Mouse (Mus musculus) lung, postnatal 0 days (tissue): Measurements from ENCODE around the gene Rgs12. TPM values are rescaled to one million over a fixed set of nuclear protein-coding genes. Genes with fewer than 3 reads are reported as not detected.
A peak's percentile ranks its signal among the peaks of the same experiment; 100 is the strongest.

Experiments
- ATAC-seq: fragments of 200-750 bp; cut with Nextera tagmentation; 2 replicates; pipeline ENCODE4 v1.8.0; 2017; ENCODE audit warnings: moderate library complexity
- DNase-seq: peaks from one replicate; pipeline ENCODE4 v3.0.0-alpha.2; 2016; ENCODE audit warnings: low spot score
- H3K27ac ChIP-seq: fragments of 300-500 bp; sonication (generic); 2 replicates; pipeline ENCODE4 v1.5.1; 2014; ENCODE audit warnings: antibody characterized with exemption, mild to moderate bottlenecking, low read length, mixed read lengths
- H3K27me3 ChIP-seq: fragments of 300-500 bp; sonication (generic); replicated peaks from 2 replicates; pipeline ENCODE4 v1.6.1; 2014; ENCODE audit warnings: low read length, mixed read lengths; ENCODE audit not compliant: insufficient read depth
- H3K36me3 ChIP-seq: fragments of 300-500 bp; sonication (generic); 2 replicates; pipeline ENCODE4 v1.6.1; 2014; ENCODE audit warnings: low read length, mixed read lengths; ENCODE audit not compliant: insufficient read depth
- H3K4me1 ChIP-seq: fragments of 300-500 bp; sonication (generic); 2 replicates; pipeline ENCODE4 v1.6.1; 2014; ENCODE audit warnings: antibody characterized with exemption, low read depth, low read length, mixed read lengths; ENCODE audit not compliant: insufficient read depth
- H3K4me2 ChIP-seq: fragments of 300-500 bp; sonication (generic); replicated peaks from 2 replicates; pipeline ENCODE4 v1.6.1; 2014; ENCODE audit warnings: low read depth, mild to moderate bottlenecking, low read length, moderate library complexity, mixed read lengths
- H3K4me3 ChIP-seq: fragments of 300-500 bp; sonication (generic); 2 replicates; pipeline ENCODE4 v1.5.1; 2014; ENCODE audit warnings: low read depth, low read length
- H3K9ac ChIP-seq: fragments of 300-500 bp; sonication (generic); replicated peaks from 2 replicates; pipeline ENCODE4 v1.6.1; 2014; ENCODE audit warnings: low read depth, mild to moderate bottlenecking
- H3K9me3 ChIP-seq: fragments of 300-500 bp; sonication (generic); 2 replicates; pipeline ENCODE4 v1.6.1; 2016; ENCODE audit warnings: low read length, mixed read lengths
- CTCF ChIP-seq: IDR thresholded peaks from 2 replicates; pipeline ENCODE4 v1.5.1; 2016; ENCODE audit warnings: antibody characterized with exemption, mild to moderate bottlenecking
- EP300 ChIP-seq: IDR thresholded peaks from 2 replicates; pipeline ENCODE4 v1.6.1; 2016; ENCODE audit warnings: antibody characterized with exemption, mild to moderate bottlenecking, control low read depth
- WGBS: fragments of 180-500 bp; shearing (Covaris S2); extraction: QIAGEN DNeasy Blood & Tissue Kit; methylation state at CpG from one replicate; pipeline ENCODE4 v1.1.7; 2014; 5-methylcytosine and 5-hydroxymethylcytosine counted together
- polyA plus RNA-seq: library from polyadenylated mRNA; unstranded; fragments of >200 nt; fragmentation: Nextera tagmentation; extraction: Ambion mirVana; gene quantifications from 2 replicates; pipeline ENCODE4 v1.2.1, GENCODE M21; 2015

The Rgs12 gene
- polyA plus RNA-seq, 1 experiment from 2014 or later, result 45.5 TPM

- Histone ChIP-seq H3K9me3 (no peaks in the 10 kb centered on the region), H3K4me1 (no peaks in the 10 kb centered on the region), H3K9ac (no peak within 1 kb of the TSS), H3K36me3 (no peaks in the 10 kb centered on the region), H3K4me3 (no peak within 1 kb of the TSS), H3K4me2 (no peak within 1 kb of the TSS), H3K27ac (no peak within 1 kb of the TSS), H3K27me3 (no peaks in the 10 kb centered on the region)
- DNase-seq (peak; percentile 37), ATAC-seq (peak; percentile 20; the same call in 1 of the 2 replicates)
- WGBS, result 28% methylated on average over 6 of the region's 6 CpGs
- no peak for TF ChIP-seq CTCF
- no peak for TF ChIP-seq EP300
Measured at GRCm38 (mm10) chr5:35041268-35041829, 92.1 kb downstream of the Rgs12 start, which contains the start of gene Hgfac. Hgfac (plus strand) TSS chr5:35041509.

DNA sequence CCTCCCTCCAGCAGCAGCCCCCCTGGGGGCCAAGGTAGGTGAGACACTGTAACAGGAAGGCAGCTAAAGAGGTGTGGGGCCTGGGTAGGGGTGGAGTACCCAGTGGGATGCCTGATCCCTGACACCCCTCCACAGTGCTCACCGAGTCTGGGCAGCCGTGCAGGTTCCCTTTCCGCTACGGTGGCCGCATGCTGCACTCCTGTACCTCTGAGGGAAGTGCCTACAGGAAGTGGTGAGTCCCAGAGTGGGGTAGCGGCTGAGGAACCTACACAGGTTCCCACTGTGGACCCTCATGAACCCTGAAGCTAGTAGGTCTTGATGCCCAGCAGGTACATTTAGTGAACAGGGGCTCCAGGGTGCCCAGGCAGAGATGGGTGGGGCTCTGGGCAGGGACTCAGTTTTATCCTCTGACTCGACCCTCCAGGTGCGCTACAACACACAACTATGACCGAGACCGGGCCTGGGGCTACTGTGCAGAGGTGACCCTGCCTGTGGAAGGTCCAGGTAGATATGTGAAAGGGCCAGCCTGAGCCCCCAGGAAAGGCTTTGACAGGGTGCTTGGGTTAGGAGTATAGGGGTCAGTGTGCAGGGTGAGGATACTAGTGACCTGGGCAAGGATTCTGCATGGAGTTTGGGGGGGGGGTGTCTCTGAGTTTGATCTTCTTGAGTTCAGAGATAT is 93.3 kb downstream of the Rgs12 start:
- Histone ChIP-seq H3K4me2 (no peak overlapping the region), H3K4me3 (no peak overlapping the region), H3K4me1 (no peaks in the 10 kb centered on the region), H3K9ac (no peak overlapping the region), H3K27me3 (no peaks in the 10 kb centered on the region), H3K27ac (no peak overlapping the region), H3K9me3 (no peaks in the 10 kb centered on the region), H3K36me3 (no peaks in the 10 kb centered on the region)
- peak; percentile 8; the same call in 1 of the 2 replicates for ATAC-seq
- no peak for DNase-seq
- no peak for TF ChIP-seq EP300
- TF ChIP-seq CTCF, result no peak
- 55% methylated on average over 10 of the region's 10 CpGs for WGBS

DNA sequence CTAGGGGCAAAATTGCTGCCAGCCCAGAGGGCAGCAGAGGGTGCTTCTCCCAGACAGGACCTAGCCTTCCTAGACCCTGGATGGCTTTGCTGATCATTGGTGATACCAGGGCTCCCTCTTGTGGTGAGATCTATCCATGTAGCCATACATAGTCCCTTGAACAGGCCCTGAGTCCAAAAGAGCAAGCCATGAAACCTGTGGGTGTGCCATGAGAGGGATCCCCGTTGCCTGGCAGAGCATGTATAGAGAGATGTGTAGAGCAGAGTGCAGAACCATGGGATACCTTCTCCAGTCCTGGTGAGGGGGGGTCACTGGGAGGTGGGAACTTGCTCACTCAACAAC is 93.8 kb downstream of the Rgs12 start:
- no peak overlapping the region for H3K9ac ChIP-seq
- ATAC-seq (peak; percentile 82), DNase-seq (peak; percentile 88)
- H3K36me3 ChIP-seq, result no peaks in the 10 kb centered on the region
- TF ChIP-seq EP300 (no peak), CTCF (peak; percentile 97)
- no peaks in the 10 kb centered on the region for H3K27me3 ChIP-seq
- H3K27ac ChIP-seq, result no peak overlapping the region
- 7% methylated on average over 1 of the region's 1 CpGs for WGBS
- no peak overlapping the region for H3K4me2 ChIP-seq
- H3K9me3 ChIP-seq, result no peaks in the 10 kb centered on the region
- H3K4me3 ChIP-seq, result no peak overlapping the region
- H3K4me1 ChIP-seq, result no peaks in the 10 kb centered on the region

GRCm38 (mm10) chr5:35050541-35050940 is 101.3 kb downstream of the Rgs12 start:
- Histone ChIP-seq H3K27ac (no peak overlapping the region), H3K9ac (no peak overlapping the region), H3K27me3 (no peaks in the 10 kb centered on the region), H3K9me3 (no peaks in the 10 kb centered on the region), H3K4me1 (no peaks in the 10 kb centered on the region), H3K36me3 (no peaks in the 10 kb centered on the region), H3K4me2 (no peak overlapping the region), H3K4me3 (no peak overlapping the region)
- no peak for ATAC-seq
- no peak for DNase-seq
- WGBS, result 60% methylated on average over 5 of the region's 5 CpGs
- TF ChIP-seq EP300 (no peak), CTCF (peak; percentile 41)

DNA sequence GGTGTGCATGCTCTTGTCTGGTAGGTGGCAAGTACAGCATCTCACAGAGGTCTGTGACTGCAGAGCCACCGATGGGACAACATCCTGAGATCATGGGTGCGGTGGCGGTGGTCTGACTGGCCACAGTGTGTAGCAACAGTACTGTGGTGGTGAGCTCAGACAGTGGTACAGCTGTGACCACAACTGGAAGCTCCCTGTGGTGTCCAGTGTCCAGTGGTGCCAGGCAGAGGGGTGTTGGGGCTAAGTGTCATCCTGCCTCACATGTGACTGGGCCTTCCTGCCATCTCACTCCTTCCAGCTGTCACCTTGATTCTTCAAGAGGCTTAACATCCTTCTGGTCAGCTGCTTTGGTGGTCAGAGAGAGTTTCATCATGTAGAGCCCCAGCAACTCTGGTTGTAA is 105.4 kb downstream of the Rgs12 start:
- no peak for TF ChIP-seq CTCF
- no peak for TF ChIP-seq EP300
- no peak overlapping the region for H3K4me3 ChIP-seq
- H3K4me1 ChIP-seq, result peaks cover 4% of the 10 kb centered on the region; the same call in 1 of the 2 replicates
- WGBS, result 89% methylated on average over 3 of the region's 3 CpGs
- H3K36me3 ChIP-seq, result no peaks in the 10 kb centered on the region
- H3K27ac ChIP-seq, result no peak overlapping the region
- no peak overlapping the region for H3K9ac ChIP-seq
- H3K9me3 ChIP-seq, result no peaks in the 10 kb centered on the region
- no peak overlapping the region for H3K4me2 ChIP-seq
- ATAC-seq (no peak), DNase-seq (no peak)
- peaks cover 10% of the 10 kb centered on the region; the same call in 1 of the 2 replicates for H3K27me3 ChIP-seq

- no peak overlapping the region for H3K4me2 ChIP-seq
- H3K9me3 ChIP-seq, result no peaks in the 10 kb centered on the region
- no peak overlapping the region for H3K9ac ChIP-seq
- H3K27me3 ChIP-seq, result peaks cover 10% of the 10 kb centered on the region; the same call in 1 of the 2 replicates
- no peak for TF ChIP-seq EP300
- no peak for TF ChIP-seq CTCF
- DNase-seq, result peak; percentile 72
- peak; percentile 68 for ATAC-seq
- H3K27ac ChIP-seq, result no peak overlapping the region
- WGBS, result 32% methylated on average over 12 of the region's 12 CpGs
- H3K4me3 ChIP-seq, result no peak overlapping the region
- no peaks in the 10 kb centered on the region for H3K36me3 ChIP-seq
- H3K4me1 ChIP-seq, result peaks cover 4% of the 10 kb centered on the region; the same call in 1 of the 2 replicates
Measured at GRCm38 (mm10) chr5:35055076-35055475, 105.8 kb downstream of the Rgs12 start.
